Mouse (Mus musculus) lung, embryonic 14.5 days (tissue): ENCODE measurements around the gene Paxip1. TPM values are rescaled to one million over a fixed set of nuclear protein-coding genes. Genes with fewer than 3 reads are reported as not detected.

Experiments
- ATAC-seq: fragments of 200-750 bp; cut with Nextera tagmentation; 2 replicates; pipeline ENCODE4 v1.8.0; 2017; ENCODE audit warnings: mild to moderate bottlenecking, moderate TSS enrichment, moderate library complexity; ENCODE audit not compliant: insufficient read depth
- DNase-seq: peaks from one replicate; pipeline ENCODE4 v3.0.0-alpha.2; 2015
- H3K27ac ChIP-seq: fragments of 300-500 bp; sonication (generic); 2 replicates; pipeline ENCODE4 v1.5.1; 2014; ENCODE audit warnings: low read depth, mild to moderate bottlenecking, moderate library complexity
- H3K27me3 ChIP-seq: fragments of 300-500 bp; sonication (generic); 2 replicates; pipeline ENCODE4 v1.6.1; 2014; ENCODE audit warnings: low read length, control low read depth; ENCODE audit not compliant: insufficient read depth
- H3K36me3 ChIP-seq: fragments of 300-500 bp; sonication (generic); 2 replicates; pipeline ENCODE4 v1.6.1; 2014; ENCODE audit warnings: control low read depth; ENCODE audit not compliant: insufficient read depth
- H3K4me1 ChIP-seq: fragments of 300-500 bp; sonication (generic); 2 replicates; pipeline ENCODE4 v1.6.1; 2014; ENCODE audit warnings: antibody characterized with exemption, control low read depth; ENCODE audit not compliant: insufficient read depth
- H3K4me2 ChIP-seq: fragments of 300-500 bp; sonication (generic); 2 replicates; pipeline ENCODE4 v1.6.1; 2014; ENCODE audit warnings: mild to moderate bottlenecking
- H3K4me3 ChIP-seq: fragments of 300-500 bp; sonication (generic); 2 replicates; pipeline ENCODE4 v1.5.1; 2014; ENCODE audit warnings: low read depth, low read length
- H3K9ac ChIP-seq: fragments of 300-500 bp; sonication (generic); 2 replicates; pipeline ENCODE4 v1.6.1; 2014
- H3K9me3 ChIP-seq: fragments of 300-500 bp; sonication (generic); 2 replicates; pipeline ENCODE4 v1.6.1; 2016; ENCODE audit warnings: low read depth, low read length, control low read depth
- CTCF ChIP-seq: IDR thresholded peaks from 2 replicates; pipeline ENCODE4 v1.5.1; 2016; ENCODE audit warnings: antibody characterized with exemption, low read depth
- WGBS: fragments of 180-500 bp; shearing (Covaris S2); extraction: QIAGEN DNeasy Blood & Tissue Kit; methylation state at CpG from one replicate; pipeline ENCODE4 v1.1.7; 2014; 5-methylcytosine and 5-hydroxymethylcytosine counted together
- polyA plus RNA-seq: library from polyadenylated mRNA; unstranded; fragments of >200 nt; fragmentation: Nextera tagmentation; extraction: Ambion mirVana; gene quantifications from 2 replicates; pipeline ENCODE4 v1.2.1, GENCODE M21; 2014

Gene Paxip1
- polyA plus RNA-seq, 1 experiment from 2014 or later: 56.8 TPM

DNA sequence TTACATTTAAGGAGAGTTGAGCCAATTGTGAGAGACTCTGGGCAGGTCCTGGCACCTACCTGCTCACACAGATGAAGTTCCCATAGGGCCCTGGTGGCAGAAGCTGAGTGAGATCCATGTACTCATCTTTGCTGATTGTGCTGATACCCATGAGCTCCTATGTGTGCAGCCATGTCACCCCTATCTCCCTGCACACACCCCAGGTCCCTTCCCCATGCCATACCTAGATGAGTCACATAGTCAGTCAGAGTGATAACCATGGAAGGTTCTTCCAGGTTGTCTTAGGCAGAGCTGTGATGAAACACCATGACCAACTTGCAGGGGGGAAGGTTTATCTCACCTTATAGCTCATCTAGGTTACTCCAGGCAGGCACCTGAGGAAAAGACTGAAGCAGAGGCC lies 84.2 kb downstream of the Paxip1 start:
- H3K4me2 ChIP-seq: no peak overlapping the region
- no peak overlapping the region for H3K9ac ChIP-seq
- no peaks in the 10 kb centered on the region for H3K36me3 ChIP-seq
- no peaks in the 10 kb centered on the region for H3K9me3 ChIP-seq
- TF ChIP-seq CTCF: no peak
- H3K27ac ChIP-seq: no peak overlapping the region
- peaks cover 8% of the 10 kb centered on the region for H3K4me1 ChIP-seq
- no peaks in the 10 kb centered on the region for H3K27me3 ChIP-seq
- no peak overlapping the region for H3K4me3 ChIP-seq
- no peak for DNase-seq
- ATAC-seq: no peak

DNA sequence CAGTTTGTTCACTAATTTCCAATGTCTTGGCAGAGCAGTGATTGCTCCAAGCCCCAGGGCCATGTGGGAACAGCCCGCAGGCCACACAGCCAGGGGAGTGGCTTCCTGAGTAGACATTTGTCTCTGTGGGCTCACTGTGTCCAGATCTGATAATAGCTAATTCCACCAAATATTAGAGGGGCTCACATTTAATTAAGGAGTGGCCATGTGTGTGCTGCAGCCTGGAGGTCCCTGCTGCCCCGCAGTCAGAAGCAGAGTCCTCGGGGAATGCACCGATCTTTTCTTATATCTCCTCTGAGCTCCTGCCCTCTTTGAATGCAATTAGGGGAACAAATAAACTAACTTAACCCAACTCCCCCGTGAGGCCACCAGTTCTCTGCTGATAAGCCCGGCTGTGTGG lies 84.9 kb downstream of the Paxip1 start:
- H3K9me3 ChIP-seq: no peaks in the 10 kb centered on the region
- no peak for ATAC-seq
- H3K4me3 ChIP-seq: no peak overlapping the region
- H3K4me1 ChIP-seq: peaks cover 8% of the 10 kb centered on the region
- DNase-seq: no peak
- no peaks in the 10 kb centered on the region for H3K27me3 ChIP-seq
- H3K4me2 ChIP-seq: no peak overlapping the region
- WGBS: 40% methylated on average over 6 of the region's 6 CpGs
- H3K27ac ChIP-seq: no peak overlapping the region
- H3K36me3 ChIP-seq: no peaks in the 10 kb centered on the region
- TF ChIP-seq CTCF: no peak
- no peak overlapping the region for H3K9ac ChIP-seq

DNA sequence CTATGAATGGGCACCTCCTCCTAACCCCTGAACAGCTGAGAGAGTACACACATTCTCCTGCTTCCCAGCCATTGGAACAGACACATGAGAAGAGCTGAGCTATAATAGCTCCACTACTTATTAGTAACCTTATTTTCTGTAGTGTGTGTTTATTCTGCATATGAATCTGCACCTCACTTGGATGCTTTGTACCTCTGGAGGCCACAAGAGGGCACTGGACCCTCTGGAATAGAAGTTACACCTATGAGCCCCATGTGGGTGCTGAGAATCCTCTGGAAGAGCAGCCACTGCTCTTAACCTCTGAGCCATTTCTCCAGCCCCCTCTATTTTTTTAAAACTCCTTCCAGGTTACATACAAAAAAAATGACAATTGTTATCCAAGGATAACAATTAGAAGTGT lies 86.5 kb downstream of the Paxip1 start:
- no peak overlapping the region for H3K4me3 ChIP-seq
- ATAC-seq: no peak
- no peak overlapping the region for H3K27ac ChIP-seq
- no peaks in the 10 kb centered on the region for H3K27me3 ChIP-seq
- no peak overlapping the region for H3K9ac ChIP-seq
- H3K36me3 ChIP-seq: no peaks in the 10 kb centered on the region
- H3K4me1 ChIP-seq: peaks cover 8% of the 10 kb centered on the region
- no peak overlapping the region for H3K4me2 ChIP-seq
- no peak for DNase-seq
- TF ChIP-seq CTCF: peak; percentile 5; the same call in 1 of the 2 replicates
- H3K9me3 ChIP-seq: no peaks in the 10 kb centered on the region

DNA sequence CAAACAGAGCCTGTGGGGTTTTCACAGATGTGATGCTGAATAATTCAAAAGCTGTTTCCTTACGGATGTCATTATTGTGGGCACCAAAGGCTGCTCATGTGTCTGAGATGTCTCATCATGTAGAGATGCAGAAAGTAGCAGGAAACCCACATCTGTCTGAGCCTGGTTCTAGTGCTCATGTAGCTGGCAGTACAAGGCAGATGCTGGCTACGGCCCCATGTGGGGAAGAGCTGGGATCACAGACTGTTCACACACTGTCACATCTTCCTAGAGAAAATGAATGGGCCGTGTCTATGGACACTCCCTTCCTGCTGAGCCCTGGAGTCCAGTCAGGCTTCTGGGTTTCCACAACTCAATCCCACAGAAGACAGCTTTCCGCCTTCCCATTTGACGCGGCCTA lies 89.0 kb downstream of the Paxip1 start:
- Histone ChIP-seq H3K9me3 (no peaks in the 10 kb centered on the region), H3K27ac (no peak overlapping the region), H3K36me3 (no peaks in the 10 kb centered on the region), H3K9ac (no peak overlapping the region), H3K4me3 (no peak overlapping the region), H3K27me3 (no peaks in the 10 kb centered on the region), H3K4me1 (no peaks in the 10 kb centered on the region), H3K4me2 (no peak overlapping the region)
- DNase-seq (no peak), ATAC-seq (no peak)
- no peak for TF ChIP-seq CTCF
- 71% methylated on average over 6 of the region's 6 CpGs for WGBS

Other genes starting within 250 kb of the Paxip1 start
- not detected in 2 replicates for gene Htr5a, start 50.5 kb upstream of the Paxip1 start, polyA plus RNA-seq